Mouse (Mus musculus): ENCODE results near the gene Hnrnpdl. TPM values are rescaled to one million over a fixed set of nuclear protein-coding genes. Genes with fewer than 3 reads are reported as not detected.

Hnrnpdl gene
- polyA plus RNA-seq, 1 experiment from 2014 or later = 202 TPM

GRCm38 (mm10) chr5:100052728-100053127 is 13.3 kb upstream of the Hnrnpdl start:
- Histone ChIP-seq H3K4me2 (replicated peaks) (no peak overlapping the region), H3K4me1 (replicated peaks; ENCODE audit: control insufficient read depth, insufficient read depth, low read length) (peaks cover 4% of the 10 kb centered on the region; the same call in 1 of the 2 replicates), H3K36me3 (replicated peaks; ENCODE audit: control insufficient read depth, insufficient read depth) (no peaks in the 10 kb centered on the region), H3K9me3 (ENCODE audit: control insufficient read depth, low read length) (no peaks in the 10 kb centered on the region), H3K9ac (no peak overlapping the region), H3K27me3 (ENCODE audit: control insufficient read depth, insufficient read depth, low read length) (no peaks in the 10 kb centered on the region), H3K4me3 (replicated peaks; ENCODE audit: low read length) (no peak overlapping the region), H3K27ac (no peak overlapping the region)
- 87% methylated on average over 7 of the region's 7 CpGs for WGBS
- DNase-seq (ENCODE audit: low spot score) (no peak), ATAC-seq (ENCODE audit: low FRiP score) (no peak)

- Histone ChIP-seq H3K36me3 (replicated peaks; ENCODE audit: control insufficient read depth, insufficient read depth) (no peaks in the 10 kb centered on the region), H3K27me3 (ENCODE audit: control insufficient read depth, insufficient read depth, low read length) (no peaks in the 10 kb centered on the region), H3K9ac (no peak overlapping the region), H3K27ac (no peak overlapping the region), H3K4me1 (replicated peaks; ENCODE audit: control insufficient read depth, insufficient read depth, low read length) (peaks cover 9% of the 10 kb centered on the region; the same call in 1 of the 2 replicates), H3K4me2 (replicated peaks) (no peak overlapping the region), H3K4me3 (replicated peaks; ENCODE audit: low read length) (no peak overlapping the region), H3K9me3 (ENCODE audit: control insufficient read depth, low read length) (no peaks in the 10 kb centered on the region)
- ATAC-seq (ENCODE audit: low FRiP score) (no peak), DNase-seq (ENCODE audit: low spot score) (no peak)
- WGBS = 100% methylated on average over 3 of the region's 3 CpGs
Observed at GRCm38 (mm10) chr5:100049904-100050303, 10.4 kb upstream of the Hnrnpdl start.

- DNase-seq (ENCODE audit: low spot score) = peak; percentile 52
- peaks cover 20% of the 10 kb centered on the region; the same call in 1 of the 2 replicates for H3K4me1 ChIP-seq (replicated peaks; ENCODE audit: control insufficient read depth, insufficient read depth, low read length)
- H3K9me3 ChIP-seq (ENCODE audit: control insufficient read depth, low read length) = no peaks in the 10 kb centered on the region
- peak overlapping the region; percentile 68; the same call in 1 of the 2 replicates for H3K27ac ChIP-seq
- no peaks in the 10 kb centered on the region for H3K36me3 ChIP-seq (replicated peaks; ENCODE audit: control insufficient read depth, insufficient read depth)
- no peak overlapping the region for H3K4me2 ChIP-seq (replicated peaks)
- H3K4me3 ChIP-seq (replicated peaks; ENCODE audit: low read length) = no peak overlapping the region
- no peak overlapping the region for H3K9ac ChIP-seq
- H3K27me3 ChIP-seq (ENCODE audit: control insufficient read depth, insufficient read depth, low read length) = no peaks in the 10 kb centered on the region
- ATAC-seq (ENCODE audit: low FRiP score) = no peak
- WGBS = 53% methylated on average over 7 of the region's 7 CpGs
Observed at GRCm38 (mm10) chr5:100047871-100048270, 8.4 kb upstream of the Hnrnpdl start.

- ATAC-seq (ENCODE audit: low FRiP score) (no peak), DNase-seq (ENCODE audit: low spot score) (no peak)
- H3K4me1 ChIP-seq (replicated peaks; ENCODE audit: control insufficient read depth, insufficient read depth, low read length) = peaks cover 20% of the 10 kb centered on the region; the same call in 1 of the 2 replicates
- no peak overlapping the region for H3K4me2 ChIP-seq (replicated peaks)
- no peaks in the 10 kb centered on the region for H3K36me3 ChIP-seq (replicated peaks; ENCODE audit: control insufficient read depth, insufficient read depth)
- H3K4me3 ChIP-seq (replicated peaks; ENCODE audit: low read length) = no peak overlapping the region
- H3K9me3 ChIP-seq (ENCODE audit: control insufficient read depth, low read length) = no peaks in the 10 kb centered on the region
- no peak overlapping the region for H3K9ac ChIP-seq
- H3K27ac ChIP-seq = no peak overlapping the region
- 65% methylated on average over 8 of the region's 8 CpGs for WGBS
- no peaks in the 10 kb centered on the region for H3K27me3 ChIP-seq (ENCODE audit: control insufficient read depth, insufficient read depth, low read length)
Observed at GRCm38 (mm10) chr5:100047143-100047640, 7.7 kb upstream of the Hnrnpdl start.

- DNase-seq (ENCODE audit: low spot score) (no peak), ATAC-seq (ENCODE audit: low FRiP score) (no peak)
- no peak overlapping the region for H3K4me3 ChIP-seq (replicated peaks; ENCODE audit: low read length)
- H3K27ac ChIP-seq = no peak overlapping the region
- no peaks in the 10 kb centered on the region for H3K36me3 ChIP-seq (replicated peaks; ENCODE audit: control insufficient read depth, insufficient read depth)
- H3K27me3 ChIP-seq (ENCODE audit: control insufficient read depth, insufficient read depth, low read length) = no peaks in the 10 kb centered on the region
- H3K4me1 ChIP-seq (replicated peaks; ENCODE audit: control insufficient read depth, insufficient read depth, low read length) = peaks cover 29% of the 10 kb centered on the region; the same call in 1 of the 2 replicates
- no peak overlapping the region for H3K9ac ChIP-seq
- no peaks in the 10 kb centered on the region for H3K9me3 ChIP-seq (ENCODE audit: control insufficient read depth, low read length)
- 75% methylated on average over 3 of the region's 3 CpGs for WGBS
- no peak overlapping the region for H3K4me2 ChIP-seq (replicated peaks)
Observed at GRCm38 (mm10) chr5:100046096-100046495, 6.6 kb upstream of the Hnrnpdl start.

- no peak overlapping the region for H3K27ac ChIP-seq
- no peaks in the 10 kb centered on the region for H3K27me3 ChIP-seq (ENCODE audit: control insufficient read depth, insufficient read depth, low read length)
- no peak overlapping the region for H3K4me3 ChIP-seq (replicated peaks; ENCODE audit: low read length)
- H3K9me3 ChIP-seq (ENCODE audit: control insufficient read depth, low read length) = no peaks in the 10 kb centered on the region
- no peak overlapping the region for H3K9ac ChIP-seq
- H3K36me3 ChIP-seq (replicated peaks; ENCODE audit: control insufficient read depth, insufficient read depth) = no peaks in the 10 kb centered on the region
- H3K4me1 ChIP-seq (replicated peaks; ENCODE audit: control insufficient read depth, insufficient read depth, low read length) = peaks cover 35% of the 10 kb centered on the region; the same call in 1 of the 2 replicates
- 81% methylated on average over 5 of the region's 5 CpGs for WGBS
- DNase-seq (ENCODE audit: low spot score) = no peak
- no peak overlapping the region for H3K4me2 ChIP-seq (replicated peaks)
- no peak for ATAC-seq (ENCODE audit: low FRiP score)
Observed at GRCm38 (mm10) chr5:100044621-100045020, 5.2 kb upstream of the Hnrnpdl start.

GRCm38 (mm10) chr5:100044030-100044429 is 4.6 kb upstream of the Hnrnpdl start:
- DNase-seq (ENCODE audit: low spot score) (no peak), ATAC-seq (ENCODE audit: low FRiP score) (no peak)
- H3K27ac ChIP-seq = no peak overlapping the region
- no peak overlapping the region for H3K9ac ChIP-seq
- H3K4me1 ChIP-seq (replicated peaks; ENCODE audit: control insufficient read depth, insufficient read depth, low read length) = peaks cover 35% of the 10 kb centered on the region; the same call in 1 of the 2 replicates
- no peak overlapping the region for H3K4me2 ChIP-seq (replicated peaks)
- WGBS = 86% methylated on average over 4 of the region's 4 CpGs
- H3K27me3 ChIP-seq (ENCODE audit: control insufficient read depth, insufficient read depth, low read length) = no peaks in the 10 kb centered on the region
- H3K9me3 ChIP-seq (ENCODE audit: control insufficient read depth, low read length) = no peaks in the 10 kb centered on the region
- no peaks in the 10 kb centered on the region for H3K36me3 ChIP-seq (replicated peaks; ENCODE audit: control insufficient read depth, insufficient read depth)
- no peak overlapping the region for H3K4me3 ChIP-seq (replicated peaks; ENCODE audit: low read length)

- H3K4me3 ChIP-seq (replicated peaks; ENCODE audit: low read length) = no peak overlapping the region
- no peaks in the 10 kb centered on the region for H3K27me3 ChIP-seq (ENCODE audit: control insufficient read depth, insufficient read depth, low read length)
- no peak overlapping the region for H3K4me2 ChIP-seq (replicated peaks)
- H3K27ac ChIP-seq = no peak overlapping the region
- H3K4me1 ChIP-seq (replicated peaks; ENCODE audit: control insufficient read depth, insufficient read depth, low read length) = peaks cover 32% of the 10 kb centered on the region; the same call in 1 of the 2 replicates
- DNase-seq (ENCODE audit: low spot score) (no peak), ATAC-seq (ENCODE audit: low FRiP score) (no peak)
- WGBS = 72% methylated on average over 5 of the region's 5 CpGs
- H3K9ac ChIP-seq = no peak overlapping the region
- no peaks in the 10 kb centered on the region for H3K36me3 ChIP-seq (replicated peaks; ENCODE audit: control insufficient read depth, insufficient read depth)
- no peaks in the 10 kb centered on the region for H3K9me3 ChIP-seq (ENCODE audit: control insufficient read depth, low read length)
Observed at GRCm38 (mm10) chr5:100043361-100043760, 3.9 kb upstream of the Hnrnpdl start.

GRCm38 (mm10) chr5:100042467-100042866 is 3.0 kb upstream of the Hnrnpdl start:
- Histone ChIP-seq H3K27me3 (ENCODE audit: control insufficient read depth, insufficient read depth, low read length) (no peaks in the 10 kb centered on the region), H3K27ac (no peak overlapping the region), H3K9ac (no peak overlapping the region), H3K4me1 (replicated peaks; ENCODE audit: control insufficient read depth, insufficient read depth, low read length) (peaks cover 32% of the 10 kb centered on the region), H3K4me3 (replicated peaks; ENCODE audit: low read length) (no peak overlapping the region), H3K9me3 (ENCODE audit: control insufficient read depth, low read length) (no peaks in the 10 kb centered on the region), H3K4me2 (replicated peaks) (no peak overlapping the region), H3K36me3 (replicated peaks; ENCODE audit: control insufficient read depth, insufficient read depth) (peaks cover 1% of the 10 kb centered on the region; the same call in 1 of the 2 replicates)
- WGBS = 95% methylated on average over 8 of the region's 8 CpGs
- DNase-seq (ENCODE audit: low spot score) = no peak
- no peak for ATAC-seq (ENCODE audit: low FRiP score)

- Histone ChIP-seq H3K27me3 (ENCODE audit: control insufficient read depth, insufficient read depth, low read length) (no peaks in the 10 kb centered on the region), H3K4me2 (replicated peaks) (peak overlapping the region; percentile 76), H3K4me3 (replicated peaks; ENCODE audit: low read length) (peak overlapping the region; percentile 74; the same call in 1 of the 2 replicates), H3K36me3 (replicated peaks; ENCODE audit: control insufficient read depth, insufficient read depth) (peaks cover 13% of the 10 kb centered on the region), H3K9ac (peak overlapping the region; percentile 98; the same call in 1 of the 2 replicates), H3K9me3 (ENCODE audit: control insufficient read depth, low read length) (no peaks in the 10 kb centered on the region), H3K27ac (no peak overlapping the region), H3K4me1 (replicated peaks; ENCODE audit: control insufficient read depth, insufficient read depth, low read length) (peaks cover 41% of the 10 kb centered on the region)
- DNase-seq (ENCODE audit: low spot score) (no peak), ATAC-seq (ENCODE audit: low FRiP score) (no peak)
- 78% methylated on average over 4 of the region's 4 CpGs for WGBS
Observed at GRCm38 (mm10) chr5:100041272-100041671, 1.8 kb upstream of the Hnrnpdl start.

Measured in hindbrain, embryonic 14.5 days (tissue).